Mouse (Mus musculus) layer of hippocampus, adult 9-11 months (tissue): ENCODE results near the gene 2610044O15Rik8.

Source experiments
- DNase-seq: peaks from one replicate; pipeline ENCODE4 v3.0.0; 2022

The 2610044O15Rik8 gene

GRCm38 (mm10) chr8:129234027-129234733 lies at the start of gene 2610044O15Rik8:
TSS of gene 2610044O15Rik8 (minus strand) at chr8:129234406.
- DNase-seq, result peak; percentile 93

GRCm38 (mm10) chr8:129265918-129266317 lies 31.7 kb upstream of the 2610044O15Rik8 start:
- DNase-seq, result no peak

GRCm38 (mm10) chr8:129264296-129264695 lies 30.1 kb upstream of the 2610044O15Rik8 start:
- no peak for DNase-seq

- DNase-seq, result peak; percentile 88
These were observed 29.2 kb upstream of the 2610044O15Rik8 start for GRCm38 (mm10) chr8:129263211-129263927.

GRCm38 (mm10) chr8:129233664-129234026 lies 561 bp downstream of the 2610044O15Rik8 start:
- no peak for DNase-seq
